Mouse (Mus musculus): Measurements from ENCODE around the gene Cd101. TPM values are rescaled to one million over a fixed set of nuclear protein-coding genes. Genes with fewer than 3 reads are reported as not detected.

Cd101 gene
- under 1 TPM; 0.39 to 0.55 TPM for total RNA-seq (2021)
- long read RNA-seq, experiment 1, partial matches to known transcripts: 1 of 1 reads
- long read RNA-seq, experiment 1, other reads (novel, unspliced or antisense): 0 of 1 reads
- long read RNA-seq, experiment 2, partial matches to known transcripts: 3 of 3 reads
- long read RNA-seq, experiment 2, other reads (novel, unspliced or antisense): 0 of 3 reads

- no peak for DNase-seq
- intact Hi-C loops (cut with DNase I; ENCODE audit: low total_unique reads): no loop called here
Measured at GRCm38 (mm10) chr3:101029339-101029738, at the start of gene Cd101. Gene Cd101, minus strand, starts transcription at chr3:101029556.

- intact Hi-C loops (cut with DNase I; ENCODE audit: low total_unique reads): no loop called here
- DNase-seq: peak; percentile 64
Measured at GRCm38 (mm10) chr3:101078344-101078743, 49.0 kb upstream of the Cd101 start.

GRCm38 (mm10) chr3:101077710-101078100, 48.3 kb upstream of the Cd101 start:
- no peak for DNase-seq
- intact Hi-C loops (cut with DNase I; ENCODE audit: low total_unique reads): no loop called here

GRCm38 (mm10) chr3:101076966-101077709, 47.8 kb upstream of the Cd101 start:
- intact Hi-C loops (cut with DNase I; ENCODE audit: low total_unique reads): no loop called here
- no peak for DNase-seq

- no peak for DNase-seq
- intact Hi-C loops (cut with DNase I; ENCODE audit: low total_unique reads): no loop called here
Measured at GRCm38 (mm10) chr3:101075866-101076265, 46.5 kb upstream of the Cd101 start.

- intact Hi-C loops (cut with DNase I; ENCODE audit: low total_unique reads): no loop called here
- no peak for DNase-seq
Measured at GRCm38 (mm10) chr3:101073384-101073783, 44.0 kb upstream of the Cd101 start.

GRCm38 (mm10) chr3:101072506-101073215, 43.3 kb upstream of the Cd101 start:
- no peak for DNase-seq
- intact Hi-C loops (cut with DNase I; ENCODE audit: low total_unique reads): no loop called here

GRCm38 (mm10) chr3:101071576-101071975, 42.2 kb upstream of the Cd101 start:
- intact Hi-C loops (cut with DNase I; ENCODE audit: low total_unique reads): no loop called here
- DNase-seq: no peak

GRCm38 (mm10) chr3:101070796-101071235, 41.5 kb upstream of the Cd101 start:
- intact Hi-C loops (cut with DNase I; ENCODE audit: low total_unique reads): no loop called here
- peak; percentile 40 for DNase-seq

- intact Hi-C loops (cut with DNase I; ENCODE audit: low total_unique reads): no loop called here
- DNase-seq: peak; percentile 85
Measured at GRCm38 (mm10) chr3:101070230-101070795, 41.0 kb upstream of the Cd101 start.

- intact Hi-C loops (cut with DNase I; ENCODE audit: low total_unique reads): no loop called here
- no peak for DNase-seq
Measured at GRCm38 (mm10) chr3:101068701-101069100, 39.3 kb upstream of the Cd101 start.

- DNase-seq: no peak
- intact Hi-C loops (cut with DNase I; ENCODE audit: low total_unique reads): no loop called here
Measured at GRCm38 (mm10) chr3:101066175-101066574, 36.8 kb upstream of the Cd101 start.

GRCm38 (mm10) chr3:101061865-101062585, 32.7 kb upstream of the Cd101 start:
- DNase-seq: no peak
- intact Hi-C loops (cut with DNase I; ENCODE audit: low total_unique reads): no loop called here

- intact Hi-C loops (cut with DNase I; ENCODE audit: low total_unique reads): no loop called here
- DNase-seq: no peak
Measured at GRCm38 (mm10) chr3:101059214-101059613, 29.9 kb upstream of the Cd101 start.

- intact Hi-C loops (cut with DNase I; ENCODE audit: low total_unique reads): no loop called here
- no peak for DNase-seq
Measured at GRCm38 (mm10) chr3:101058203-101058602, 28.8 kb upstream of the Cd101 start.

- intact Hi-C loops (cut with DNase I; ENCODE audit: low total_unique reads): no loop called here
- no peak for DNase-seq
Measured at GRCm38 (mm10) chr3:101055216-101055615, 25.9 kb upstream of the Cd101 start.

GRCm38 (mm10) chr3:101051601-101052000, 22.2 kb upstream of the Cd101 start:
- intact Hi-C loops (cut with DNase I; ENCODE audit: low total_unique reads): no loop called here
- no peak for DNase-seq

GRCm38 (mm10) chr3:101049997-101050396, 20.6 kb upstream of the Cd101 start:
- intact Hi-C loops (cut with DNase I; ENCODE audit: low total_unique reads): no loop called here
- no peak for DNase-seq

- intact Hi-C loops (cut with DNase I; ENCODE audit: low total_unique reads): no loop called here
- no peak for DNase-seq
Measured at GRCm38 (mm10) chr3:101048781-101049180, 19.4 kb upstream of the Cd101 start.

All from gastrocnemius, postnatal 14 days (tissue).